Mouse (Mus musculus): ENCODE measurements around the gene Tacc3.

Gene Tacc3

DNA sequence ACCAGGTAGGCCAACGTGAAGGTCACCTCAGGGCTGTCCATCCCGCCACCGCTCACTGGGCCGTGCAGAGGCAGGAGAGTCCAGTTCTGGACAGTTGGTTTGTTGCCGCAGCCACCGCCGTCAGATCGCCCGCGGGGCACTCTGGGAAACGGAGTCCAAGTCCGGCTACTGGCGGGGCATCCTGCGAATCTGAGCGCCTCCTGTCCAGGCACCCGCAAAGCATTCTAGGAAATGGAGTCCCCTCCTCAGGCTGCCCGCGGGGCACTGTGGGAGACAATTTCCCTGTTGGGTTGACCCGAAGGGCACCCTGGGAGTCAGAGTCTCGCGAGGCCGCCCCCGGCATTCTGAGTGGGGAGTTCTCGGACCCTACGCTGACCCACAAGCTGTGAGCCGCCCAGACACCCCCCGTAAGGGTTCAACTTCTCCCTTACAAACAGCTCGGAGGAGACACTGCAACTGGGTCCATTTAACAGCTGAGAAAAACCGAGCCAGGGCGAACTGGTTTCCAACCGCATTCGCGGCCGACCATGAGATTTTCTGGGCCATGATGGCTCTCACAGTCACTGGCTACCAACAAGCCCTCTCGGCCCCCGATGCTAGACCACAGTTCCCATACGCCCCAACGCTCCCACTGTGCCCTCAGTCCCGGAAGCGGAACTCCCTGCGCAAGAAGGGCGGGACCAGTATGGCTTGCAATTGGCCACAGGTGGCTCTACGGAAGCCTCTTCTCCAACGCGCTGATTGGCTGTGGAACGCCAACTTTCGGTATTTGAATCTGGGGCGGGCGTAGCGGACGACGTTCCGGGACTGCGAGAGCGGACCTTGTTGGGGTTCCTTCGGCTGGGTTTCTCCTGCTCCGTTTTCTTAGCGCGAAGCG lies at the start of gene Tacc3, which contains the start of gene Tmem129:
TSS of gene Tacc3 (plus strand) at position 342 of the 877 bp plus-strand sequence.
TSS of gene Tmem129 (minus strand) at position 630 of the 877 bp plus-strand sequence.
- peak; percentile 95 to 96 for DNase-seq (ENCODE audit: low spot score in 2 of 2)

DNA sequence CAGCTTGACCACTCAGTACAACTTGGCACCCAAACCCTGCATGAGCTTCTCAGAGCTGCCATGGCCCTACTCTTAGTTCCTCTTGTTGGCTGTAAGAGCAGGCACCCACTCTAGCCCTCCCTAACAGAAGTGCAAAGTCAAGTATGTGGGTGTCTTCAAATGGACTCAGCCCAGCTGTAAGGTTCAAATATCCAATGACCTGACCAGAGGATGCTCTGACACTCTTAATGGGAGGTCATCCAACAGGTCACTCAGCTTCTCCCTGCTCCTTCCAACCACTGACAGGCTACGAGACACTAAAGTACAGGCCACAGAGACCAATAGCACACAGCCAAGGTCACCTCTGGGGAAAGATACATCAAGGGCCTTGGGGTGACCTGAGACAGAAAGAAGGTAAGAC lies 48.7 kb upstream of the Tacc3 start:
- DNase-seq (ENCODE audit: low spot score in 2 of 2), result no peak

DNA sequence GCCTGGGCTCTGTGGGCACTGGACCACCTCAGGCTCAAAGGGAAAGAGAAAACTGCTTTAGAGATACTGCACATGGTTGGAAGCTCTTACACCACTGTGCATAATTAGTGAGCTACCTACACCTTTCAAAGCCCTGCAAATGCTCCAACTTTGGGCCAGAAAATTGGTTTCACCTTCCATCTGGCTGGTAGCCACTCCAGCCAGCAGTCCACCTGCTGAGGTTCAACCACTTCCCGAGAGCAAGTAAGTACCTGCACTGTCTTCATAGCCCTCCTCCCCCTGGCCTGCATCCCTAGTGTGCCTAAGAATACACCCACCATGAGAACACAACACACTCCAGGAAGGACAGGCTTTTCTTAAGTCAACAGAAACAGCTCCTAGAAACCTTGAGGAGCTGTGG lies 46.1 kb upstream of the Tacc3 start:
- no peak for DNase-seq (ENCODE audit: low spot score in 2 of 2)

DNA sequence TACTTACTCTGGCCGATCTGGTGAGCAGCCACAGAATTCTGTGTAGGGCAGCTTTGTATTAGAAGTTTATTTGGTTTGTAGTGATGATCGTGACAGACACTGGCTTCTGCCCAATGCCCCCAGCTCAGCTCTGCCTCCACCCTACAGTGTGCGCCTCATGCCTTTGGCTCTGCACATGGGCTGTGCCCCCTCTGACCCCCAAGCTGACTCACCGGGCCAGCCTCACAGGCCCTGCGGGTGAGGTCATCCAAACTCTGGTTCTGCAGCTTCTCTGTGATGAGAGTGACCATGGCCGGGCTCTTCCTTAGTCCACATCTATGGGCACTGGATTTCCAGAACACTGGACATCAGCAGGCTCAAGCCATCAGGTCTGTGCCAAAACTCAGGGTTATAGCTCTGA lies 43.5 kb upstream of the Tacc3 start:
- no peak for DNase-seq (ENCODE audit: low spot score in 2 of 2)

DNA sequence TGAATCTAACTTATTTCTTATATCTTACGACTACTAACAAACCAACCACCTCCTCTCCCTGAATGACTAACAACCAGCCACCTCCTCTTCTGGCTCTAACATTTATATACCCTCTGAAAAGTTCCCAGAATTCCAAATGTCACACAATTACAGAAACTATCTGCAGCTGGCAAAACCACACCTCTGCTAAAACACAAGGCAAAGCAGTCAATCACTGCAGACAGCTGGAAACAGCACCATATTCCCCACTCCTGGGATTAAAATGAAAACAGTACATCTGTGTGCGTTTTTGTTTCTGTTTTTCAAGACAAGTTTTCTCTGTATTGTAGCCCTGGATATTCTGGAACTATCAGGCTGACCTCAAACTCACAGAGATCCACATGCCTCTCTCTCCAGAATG lies 35.3 kb upstream of the Tacc3 start:
- DNase-seq (ENCODE audit: low spot score in 2 of 2), result no peak

DNA sequence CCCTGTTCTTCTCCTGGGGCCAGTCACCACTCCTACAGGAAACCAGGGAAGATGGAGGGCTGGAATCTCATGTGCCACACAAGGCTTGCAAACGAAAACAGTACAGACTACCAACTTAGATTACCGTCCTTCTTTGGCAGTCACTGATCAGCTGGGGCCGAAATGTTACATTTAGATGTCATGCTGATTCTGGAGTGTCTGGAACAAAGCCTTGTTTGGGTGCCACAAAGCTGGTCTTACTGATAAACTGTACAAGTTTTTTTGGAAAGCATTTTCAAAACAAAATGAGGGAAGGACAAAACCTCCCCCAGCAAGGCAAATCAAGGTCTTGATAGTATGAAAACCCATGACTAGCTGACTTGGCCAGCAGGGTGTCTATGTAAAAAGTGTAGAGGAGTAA lies 34.2 kb upstream of the Tacc3 start:
- DNase-seq (ENCODE audit: low spot score in 2 of 2), result no peak

DNA sequence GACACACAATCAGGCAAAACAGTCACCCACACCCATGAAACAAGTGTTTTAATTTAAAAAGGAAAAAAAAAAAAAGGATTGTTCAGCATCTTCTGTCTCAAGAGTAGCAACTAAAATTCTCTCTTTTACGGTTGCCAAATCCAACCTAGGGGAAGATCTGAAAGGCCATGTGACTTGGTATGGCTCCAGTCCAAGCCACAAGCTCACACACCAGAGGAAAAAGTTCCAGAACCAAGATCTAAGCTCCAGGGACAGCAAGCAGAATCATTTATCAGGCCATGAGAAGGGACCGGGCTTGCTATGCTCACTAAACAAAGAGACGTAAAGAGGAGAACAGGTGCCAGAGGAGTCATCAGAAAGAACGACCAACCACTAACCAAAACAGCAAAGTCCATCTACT lies 30.0 kb upstream of the Tacc3 start:
- no peak for DNase-seq (ENCODE audit: low spot score in 2 of 2)

DNA sequence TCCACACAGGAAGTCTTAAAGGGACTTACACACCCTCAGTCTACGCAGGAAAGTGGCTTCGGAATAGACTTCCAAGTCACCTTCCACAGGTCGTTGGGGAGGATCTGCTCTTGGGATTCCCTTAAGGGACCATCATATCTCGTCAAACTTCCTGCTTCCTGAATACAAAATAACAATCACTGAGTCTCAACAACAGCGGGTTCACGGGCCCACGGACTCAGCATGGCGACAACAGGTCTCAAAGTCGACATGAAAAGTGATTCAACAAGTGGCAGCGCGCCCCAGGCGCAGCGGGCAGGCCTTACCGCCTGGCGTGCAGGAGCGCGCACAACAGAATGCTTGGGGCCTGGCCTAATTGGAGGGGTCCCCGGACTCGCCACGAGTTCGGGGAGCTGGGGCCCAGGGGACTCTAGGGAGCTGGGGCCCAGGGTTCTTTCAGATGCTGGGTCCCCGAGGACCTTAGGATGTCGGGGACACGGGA lies 29.1 kb upstream of the Tacc3 start:
- peak in 1 of 2 experiments; percentile 29 for DNase-seq (ENCODE audit: low spot score in 2 of 2)

DNA sequence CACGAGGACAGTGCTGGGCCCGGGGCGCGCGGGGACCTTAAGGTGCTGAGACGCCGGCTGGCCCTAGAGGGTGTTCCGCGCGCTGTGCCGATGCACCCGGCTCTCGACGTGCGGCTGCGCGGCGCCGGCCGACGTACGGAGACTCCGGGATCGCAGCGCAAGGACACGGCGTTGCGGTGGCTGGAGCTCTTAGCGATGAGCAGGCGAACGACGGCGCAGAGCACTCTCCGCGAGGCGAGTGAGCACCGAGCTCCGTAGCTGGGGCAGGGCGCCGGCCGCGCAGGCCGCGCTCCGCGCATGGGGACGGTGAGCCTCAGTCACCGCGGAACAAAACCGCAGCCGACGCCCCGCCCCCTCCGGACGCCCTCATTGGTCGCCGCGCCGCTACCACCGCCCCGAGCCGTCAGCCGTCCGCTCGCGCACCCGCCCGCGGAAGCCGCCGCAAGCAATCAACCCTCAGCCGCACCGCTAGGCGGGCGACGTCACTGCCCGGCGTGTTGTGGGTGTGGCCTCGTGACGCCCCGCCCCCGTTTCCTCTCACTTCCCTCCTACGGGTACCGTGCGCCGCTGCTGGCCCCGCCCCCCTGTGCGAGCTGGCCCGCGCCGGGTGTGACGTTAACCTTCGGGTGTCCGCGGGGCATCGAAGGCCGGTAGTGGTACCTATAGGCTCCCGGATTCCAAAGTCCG lies 28.5 kb upstream of the Tacc3 start, which contains the start of the genes Fam53a and Gm9903:
TSS of gene Fam53a (minus strand) at position 335 of the 687 bp plus-strand sequence.
TSS of gene Gm9903 (plus strand) at position 625 of the 687 bp plus-strand sequence.
- DNase-seq (ENCODE audit: low spot score in 2 of 2), result peak; percentile 99 to 100

DNA sequence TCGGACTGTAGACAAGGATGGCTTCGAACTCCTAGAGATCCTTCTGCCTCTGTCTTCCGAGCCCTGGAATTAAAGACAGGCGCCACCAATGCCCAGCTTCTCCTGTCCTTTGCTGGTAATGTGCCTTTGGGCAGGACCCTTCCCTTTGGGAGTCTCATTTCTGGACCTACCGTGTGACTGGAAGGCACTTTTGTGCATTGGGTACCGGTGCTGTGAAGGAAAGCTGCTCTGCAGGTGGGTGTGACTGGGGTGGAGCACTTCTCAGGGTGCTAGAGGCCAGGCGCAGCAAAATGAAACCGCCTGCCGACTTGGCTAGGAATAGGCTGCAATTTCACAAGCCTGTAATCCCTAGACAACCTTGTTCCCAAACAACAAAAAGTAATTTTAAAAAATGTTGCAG lies 27.9 kb upstream of the Tacc3 start:
- DNase-seq (ENCODE audit: low spot score in 2 of 2), result no peak

DNA sequence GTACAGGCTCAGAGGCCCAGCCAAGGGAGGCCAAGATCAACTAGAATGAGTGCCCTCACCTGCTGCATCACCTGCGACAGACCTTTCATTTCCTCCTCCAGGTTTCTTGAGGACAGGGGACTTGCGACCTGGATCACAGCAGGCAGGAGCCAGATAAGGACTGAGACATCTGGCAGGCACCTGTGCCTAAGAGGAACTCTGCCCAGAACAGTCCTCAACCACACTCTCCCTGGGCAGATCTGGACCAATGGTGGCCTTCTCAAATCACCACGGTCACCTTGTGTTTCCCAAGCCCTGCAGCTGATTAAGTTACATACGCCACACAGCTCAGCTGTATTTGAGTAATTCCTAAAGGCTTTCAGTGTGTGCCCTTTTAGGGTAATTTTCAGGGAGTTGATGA lies 27.3 kb upstream of the Tacc3 start:
- DNase-seq (ENCODE audit: low spot score in 2 of 2), result no peak

DNA sequence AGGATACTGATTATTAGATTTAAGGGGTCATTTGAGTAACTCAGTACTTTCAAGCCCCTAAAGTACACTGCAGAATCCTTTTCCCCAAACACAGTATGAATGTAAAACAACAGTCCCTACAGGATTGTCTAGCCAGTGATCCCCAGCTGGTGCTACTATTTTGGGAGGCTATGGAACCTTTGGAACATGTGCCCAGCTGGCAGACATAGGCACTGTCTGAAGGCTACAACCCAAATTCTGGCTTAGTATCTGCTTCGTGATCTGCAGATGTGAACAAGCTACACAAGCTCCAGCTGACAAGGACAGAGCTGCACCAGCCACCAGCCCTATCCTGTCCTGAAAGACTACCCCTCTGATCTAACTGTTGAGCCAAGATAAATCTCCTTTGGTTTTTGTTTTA lies 25.4 kb upstream of the Tacc3 start:
- no peak for DNase-seq (ENCODE audit: low spot score in 2 of 2)

DNA sequence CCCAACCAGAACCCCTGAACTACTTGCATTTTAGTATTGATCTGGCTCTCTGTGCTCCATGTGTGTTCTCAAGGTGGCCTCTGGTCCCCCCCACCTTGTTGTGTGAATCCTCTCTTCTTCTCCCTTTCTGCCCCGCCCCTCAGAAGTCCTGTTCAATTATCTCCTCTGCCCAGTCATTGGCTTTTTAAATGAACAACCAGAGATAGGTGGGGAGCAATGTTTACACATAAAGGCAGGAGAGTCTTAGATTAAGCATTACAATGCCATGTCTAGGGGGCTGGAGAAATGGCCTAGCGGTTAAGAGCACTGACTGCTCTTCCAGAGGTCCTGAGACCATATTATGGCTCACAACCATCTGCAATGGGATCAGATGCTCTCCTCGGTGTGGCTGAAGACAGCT lies 22.6 kb upstream of the Tacc3 start:
- no peak for DNase-seq (ENCODE audit: low spot score in 2 of 2)

DNA sequence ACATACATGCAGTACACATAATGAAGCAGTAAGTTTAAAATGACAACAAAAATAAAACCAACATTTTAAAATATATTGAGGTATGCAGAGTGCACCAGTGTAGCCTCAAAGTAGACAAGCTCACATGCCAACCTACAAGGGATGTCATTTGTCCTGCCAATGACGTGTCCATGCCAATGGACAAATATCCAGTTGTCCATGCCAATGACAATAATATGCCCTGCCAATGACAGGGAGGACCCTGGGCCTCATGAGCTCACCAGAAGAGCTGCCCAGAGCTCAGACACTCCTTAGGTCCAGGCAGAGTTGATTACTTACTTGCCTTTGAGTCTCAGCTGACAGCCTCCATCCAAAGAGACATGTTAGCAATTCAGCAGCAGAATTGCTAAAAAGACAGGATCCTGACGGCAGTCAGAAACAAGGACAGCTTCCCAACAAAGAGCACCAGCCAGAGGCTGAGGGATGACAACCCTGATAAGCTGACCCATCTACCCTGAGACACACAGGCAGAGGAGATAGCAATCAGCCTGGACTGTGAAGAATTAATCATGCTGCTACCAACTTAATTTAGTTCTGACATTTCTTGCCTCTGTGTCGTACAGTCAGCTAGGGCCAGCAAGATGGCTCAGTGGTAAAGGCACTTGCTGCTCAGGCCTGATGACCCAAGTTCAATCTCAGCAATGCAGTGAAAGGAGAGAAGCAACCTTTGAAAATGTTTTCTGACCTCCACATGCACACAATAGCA lies 20.1 kb upstream of the Tacc3 start:
- no peak for DNase-seq (ENCODE audit: low spot score in 2 of 2)

DNA sequence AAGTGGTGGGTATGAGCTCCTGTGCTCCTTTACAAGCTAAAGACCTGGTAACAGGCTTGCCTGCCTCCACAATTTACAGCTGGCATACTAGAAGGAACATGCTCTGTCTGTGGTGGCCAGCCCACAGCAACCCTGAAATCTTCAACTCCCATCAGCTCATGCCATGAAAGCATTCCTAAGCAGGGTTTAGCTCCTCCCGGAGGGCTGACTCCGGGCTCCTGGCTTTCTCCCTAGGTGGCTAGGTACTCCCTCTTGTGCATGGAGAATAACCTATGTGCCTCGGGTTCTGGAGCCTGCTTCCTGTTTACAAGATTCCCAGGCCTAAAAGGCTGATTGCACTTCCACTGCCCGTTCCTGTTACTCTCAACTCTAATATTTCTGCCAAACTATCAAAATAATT lies 19.1 kb upstream of the Tacc3 start:
- DNase-seq (ENCODE audit: low spot score in 2 of 2), result no peak

DNA sequence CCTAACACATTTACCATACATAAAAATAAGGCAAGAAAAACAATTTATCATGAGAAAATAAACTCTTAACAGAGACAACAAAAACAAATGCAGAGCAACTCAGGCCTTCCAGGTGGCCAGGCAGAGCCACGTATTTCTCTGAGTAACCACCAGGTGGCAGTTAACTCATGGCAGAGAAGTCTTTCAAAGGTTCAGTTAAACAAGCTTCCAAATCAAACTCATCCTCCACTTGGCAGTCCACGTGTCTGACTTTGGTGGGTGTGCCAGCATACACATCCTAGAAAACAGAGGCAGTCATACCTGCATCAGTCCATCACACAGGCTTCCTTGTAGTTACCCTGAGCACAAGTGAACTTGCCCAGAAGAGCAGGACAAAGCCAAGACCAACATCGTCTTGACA lies 17.3 kb upstream of the Tacc3 start:
- no peak for DNase-seq (ENCODE audit: low spot score in 2 of 2)

DNA sequence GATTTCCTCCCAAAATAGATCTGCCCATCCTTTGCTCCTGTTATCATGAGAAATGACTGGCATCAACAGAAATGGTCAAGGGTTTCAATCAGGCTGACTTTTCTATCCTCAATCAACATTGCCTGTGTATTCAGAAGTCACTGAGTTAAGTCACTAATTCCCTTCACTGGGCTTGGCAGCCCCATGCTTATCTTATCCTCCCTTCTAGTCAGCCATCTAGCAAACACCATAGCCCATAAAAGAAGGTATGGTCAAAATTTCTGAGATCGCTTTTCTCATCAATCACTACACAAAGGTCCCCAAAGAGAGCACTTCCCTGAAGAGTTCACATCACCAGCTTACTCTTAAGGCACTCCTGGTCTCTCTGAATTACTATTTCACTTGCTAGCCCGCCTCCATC lies 6.9 kb upstream of the Tacc3 start:
- no peak for DNase-seq (ENCODE audit: low spot score in 2 of 2)

DNA sequence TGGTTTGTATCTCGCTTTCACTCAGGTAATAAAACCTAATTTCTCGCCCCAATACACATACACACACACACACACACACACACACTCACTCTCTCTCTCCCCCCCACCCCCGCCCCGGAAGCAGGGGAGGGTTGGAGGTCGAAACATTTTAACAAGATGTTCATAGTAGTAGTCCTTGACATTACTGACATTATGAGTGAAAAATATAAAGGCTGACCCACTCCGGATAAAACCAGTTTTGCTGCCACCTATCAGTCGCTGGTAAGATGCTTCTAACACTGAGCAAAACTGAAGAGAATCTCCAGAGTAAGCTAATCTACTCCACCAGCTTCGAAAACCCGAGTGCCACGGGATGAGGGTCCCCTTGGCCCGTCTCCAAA lies 6.4 kb upstream of the Tacc3 start:
- DNase-seq (ENCODE audit: low spot score in 2 of 2), result no peak

DNA sequence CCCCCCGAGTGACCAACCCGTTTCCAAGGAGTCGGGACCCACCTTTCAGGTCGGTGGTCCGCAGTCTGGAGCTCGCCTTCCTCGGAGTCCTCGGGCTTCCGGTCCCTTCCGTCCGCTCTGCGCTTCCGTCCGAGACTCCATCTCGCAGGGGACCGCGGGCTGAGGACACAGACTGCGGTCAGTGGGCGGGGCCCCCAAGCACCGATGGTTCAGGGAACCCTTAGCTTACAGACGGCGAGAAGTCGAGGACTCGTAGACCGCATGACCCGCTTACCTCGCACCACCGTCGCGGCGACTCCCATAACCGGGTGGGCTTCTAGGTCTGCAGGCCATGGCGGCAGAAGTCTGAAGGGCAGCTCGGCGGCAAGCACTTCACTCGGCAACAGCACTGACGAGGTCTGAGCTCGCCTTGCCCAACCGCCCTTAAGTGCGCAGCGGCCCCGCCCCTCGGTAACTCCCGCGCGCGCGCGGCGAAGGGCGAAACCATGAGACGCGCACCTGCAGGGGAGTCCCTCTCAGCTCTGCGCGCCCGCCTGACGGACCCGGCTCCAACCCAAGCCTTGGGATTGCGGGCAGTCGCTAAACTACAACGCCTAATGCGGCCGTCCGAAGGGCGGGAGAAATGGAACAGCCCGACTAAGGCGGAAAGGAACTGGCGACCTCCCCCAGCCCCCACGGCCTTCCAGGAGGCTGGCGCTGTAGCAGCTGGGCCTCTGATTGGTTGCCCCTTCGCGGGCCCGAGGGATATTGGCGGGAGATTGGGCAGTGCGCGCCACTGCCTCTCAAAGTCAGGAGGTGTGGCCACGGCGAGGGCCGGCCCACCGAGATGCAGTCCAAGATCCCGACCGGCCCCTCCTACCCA lies 5.8 kb upstream of the Tacc3 start, which contains the start of gene Slbp:
TSS of gene Slbp (minus strand) at position 654 of the 862 bp plus-strand sequence.
- peak; percentile 95 to 96 for DNase-seq (ENCODE audit: low spot score in 2 of 2)

DNA sequence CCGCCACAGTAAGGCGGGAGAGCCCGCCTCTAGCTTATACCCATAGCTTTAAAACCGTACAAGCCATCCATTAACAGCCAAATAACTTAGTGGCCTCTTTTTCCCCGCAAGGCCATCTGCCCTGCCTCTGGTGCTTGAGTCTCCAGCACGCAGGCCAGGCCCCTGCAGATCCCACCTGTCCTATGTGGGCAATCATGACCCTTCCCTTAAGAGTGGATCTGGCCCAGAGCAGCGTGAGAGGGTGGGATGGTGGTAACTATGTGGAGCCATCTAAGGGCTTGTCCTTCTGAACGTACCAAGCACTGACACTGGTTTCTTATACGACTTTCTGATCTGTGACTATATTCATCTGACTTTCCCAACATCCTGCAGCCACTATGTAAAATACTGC lies 5.2 kb upstream of the Tacc3 start:
- DNase-seq (ENCODE audit: low spot score in 2 of 2), result no peak

DNA sequence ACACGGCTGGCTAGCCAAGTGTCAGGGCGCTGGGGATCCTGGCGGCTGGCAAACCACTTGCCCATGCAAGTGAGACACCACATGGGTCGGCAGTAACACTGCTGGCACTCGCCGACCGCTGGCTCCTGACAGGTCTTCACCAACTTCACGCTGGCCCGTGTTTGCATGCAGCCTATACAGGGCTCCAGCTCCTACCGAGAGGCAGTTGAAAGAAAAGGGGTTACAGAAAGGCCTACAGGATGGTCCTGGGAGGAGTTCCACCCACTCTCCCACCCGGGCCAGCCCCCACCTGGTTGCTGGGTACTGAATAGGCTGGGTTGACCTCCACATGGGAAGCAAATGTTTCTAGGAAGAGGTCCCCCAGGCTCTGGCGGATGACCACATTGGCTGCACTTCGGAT lies 3.5 kb upstream of the Tacc3 start:
- DNase-seq (ENCODE audit: low spot score in 2 of 2), result no peak

Data from urinary bladder, postnatal 4 days (tissue).